Mouse (Mus musculus): ENCODE data around the gene Slc9a1. TPM values are rescaled to one million over a fixed set of nuclear protein-coding genes. Genes with fewer than 3 reads are reported as not detected.

The Slc9a1 gene
- polyA plus RNA-seq, 1 experiment from 2014 or later, result 25.2 TPM

GRCm38 (mm10) chr4:133346577-133346976, 22.9 kb upstream of the Slc9a1 start:
- ATAC-seq (no peak), DNase-seq (ENCODE audit: low read depth, low spot score) (no peak)
- CTCF ChIA-PET, result interaction anchor here (1.1 to 1.6 kb wide), 3 partner anchors 12 to 67 kb away, joined by 3 read pairs; no protein-coding TSS in a partner anchor
- H3K27me3 ChIP-seq, result no peaks in the 10 kb centered on the region
- no peak for TF ChIP-seq CTCF (IDR thresholded peaks at IDR 0.05)
- POLR2A ChIA-PET, result no interaction called here
- in situ Hi-C loops (cut with MboI; ENCODE audit: low pct_unique_long_range_greater_than_20kb), result loop anchor here (5.0 kb wide), 1 partner anchor 76 kb away; no protein-coding TSS in a partner anchor

DNA sequence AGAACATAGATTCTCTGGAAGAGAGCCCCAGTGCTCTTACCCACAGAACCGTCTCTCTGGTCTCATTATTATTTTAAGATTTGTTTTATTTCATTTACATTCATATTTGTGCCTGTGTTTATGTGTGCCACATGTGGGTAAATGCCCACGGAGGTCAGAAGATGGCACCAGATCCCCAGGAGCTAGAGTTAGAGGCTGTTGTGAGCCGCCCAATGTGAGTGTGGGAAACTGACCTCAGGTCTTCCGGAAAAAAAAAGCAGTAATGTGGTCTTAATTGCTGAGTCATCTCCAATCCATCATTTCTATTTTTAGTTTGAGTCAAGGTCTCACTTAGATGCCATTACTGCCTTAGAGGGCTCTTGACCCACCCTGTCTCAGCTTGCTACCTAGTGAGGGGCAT, 21.9 kb upstream of the Slc9a1 start:
- ChIA-PET POLR2A (no interaction called here), CTCF (interaction anchor here (0.7 to 1.6 kb wide), 4 partner anchors 11 to 104 kb away, joined by 3 read pairs; no protein-coding TSS in a partner anchor)
- no peak for DNase-seq (ENCODE audit: low read depth, low spot score)
- TF ChIP-seq CTCF (IDR thresholded peaks at IDR 0.05), result peak; percentile 65
- in situ Hi-C loops (cut with MboI; ENCODE audit: low pct_unique_long_range_greater_than_20kb), result loop anchor here (5.0 kb wide), 1 partner anchor 75 kb away; no protein-coding TSS in a partner anchor
- ATAC-seq, result no peak
- no peaks in the 10 kb centered on the region for H3K27me3 ChIP-seq

DNA sequence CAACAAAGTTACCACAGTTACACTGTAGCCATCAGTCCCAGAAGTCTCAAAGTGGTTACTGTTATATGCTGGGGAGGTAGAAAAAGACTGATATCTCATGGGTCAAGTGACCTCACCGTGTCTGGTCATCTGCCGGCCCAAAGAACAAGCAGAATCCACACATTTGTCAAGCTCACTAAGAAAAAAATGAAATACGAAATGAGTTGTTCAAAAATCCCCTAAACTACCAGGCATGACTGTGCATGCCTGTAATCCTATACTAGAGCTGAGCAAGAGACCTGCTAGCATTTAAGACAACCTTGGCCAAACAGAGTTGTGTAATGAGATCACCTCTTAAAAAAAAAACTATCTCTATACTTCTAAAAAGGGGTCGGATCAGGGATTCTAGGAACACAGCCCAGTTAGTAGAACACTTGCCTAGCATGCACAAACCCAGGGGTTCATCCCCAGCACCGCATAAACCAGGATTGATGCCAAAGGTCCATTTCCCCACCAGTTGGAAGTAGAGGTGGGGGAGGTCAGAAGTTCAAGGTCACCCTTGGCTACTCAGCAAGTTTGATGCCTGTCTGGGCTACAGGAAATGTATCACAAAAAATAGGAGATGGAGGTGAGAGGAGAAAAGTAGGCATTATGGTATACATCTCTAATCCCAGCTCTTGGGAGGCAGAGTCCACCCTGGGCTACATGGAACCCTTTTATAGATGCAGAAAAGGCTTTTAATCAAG, 21.3 kb upstream of the Slc9a1 start:
- DNase-seq (ENCODE audit: low read depth, low spot score) (no peak), ATAC-seq (no peak)
- POLR2A ChIA-PET, result no interaction called here
- in situ Hi-C loops (cut with MboI; ENCODE audit: low pct_unique_long_range_greater_than_20kb), result loop anchor here (5.0 kb wide), 1 partner anchor 74 kb away; no protein-coding TSS in a partner anchor
- TF ChIP-seq CTCF (IDR thresholded peaks at IDR 0.05), result no peak
- no peaks in the 10 kb centered on the region for H3K27me3 ChIP-seq
- CTCF ChIA-PET, result interaction anchor here (0.7 kb wide), 1 partner anchor 103 kb away, joined by 3 read pairs; no protein-coding TSS in a partner anchor

DNA sequence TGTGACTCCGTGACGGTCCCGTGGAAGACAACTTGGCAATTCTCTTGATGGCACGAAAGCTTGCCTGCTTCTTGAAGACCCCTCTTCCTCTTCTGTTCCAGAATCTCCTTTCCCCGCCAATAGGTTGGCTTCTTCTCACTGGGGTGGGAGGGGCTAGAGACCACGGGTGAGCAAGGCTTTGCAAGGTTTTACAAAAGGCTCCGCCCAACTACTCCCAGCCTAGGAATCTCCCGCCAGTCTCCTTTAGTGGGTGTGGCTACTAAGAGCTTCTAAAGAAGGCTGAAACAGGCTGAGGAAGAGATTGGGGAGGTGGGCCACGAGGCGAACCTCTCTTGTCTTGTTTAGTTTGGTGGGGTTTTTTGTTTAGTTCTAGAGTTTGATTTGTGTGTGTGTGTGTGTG, 16.7 kb upstream of the Slc9a1 start:
- no peak for DNase-seq (ENCODE audit: low read depth, low spot score)
- in situ Hi-C loops (cut with MboI; ENCODE audit: low pct_unique_long_range_greater_than_20kb), result no loop called here
- ChIA-PET CTCF (no interaction called here), POLR2A (no interaction called here)
- TF ChIP-seq CTCF (IDR thresholded peaks at IDR 0.05), result no peak
- H3K27me3 ChIP-seq, result no peaks in the 10 kb centered on the region
- no peak for ATAC-seq

DNA sequence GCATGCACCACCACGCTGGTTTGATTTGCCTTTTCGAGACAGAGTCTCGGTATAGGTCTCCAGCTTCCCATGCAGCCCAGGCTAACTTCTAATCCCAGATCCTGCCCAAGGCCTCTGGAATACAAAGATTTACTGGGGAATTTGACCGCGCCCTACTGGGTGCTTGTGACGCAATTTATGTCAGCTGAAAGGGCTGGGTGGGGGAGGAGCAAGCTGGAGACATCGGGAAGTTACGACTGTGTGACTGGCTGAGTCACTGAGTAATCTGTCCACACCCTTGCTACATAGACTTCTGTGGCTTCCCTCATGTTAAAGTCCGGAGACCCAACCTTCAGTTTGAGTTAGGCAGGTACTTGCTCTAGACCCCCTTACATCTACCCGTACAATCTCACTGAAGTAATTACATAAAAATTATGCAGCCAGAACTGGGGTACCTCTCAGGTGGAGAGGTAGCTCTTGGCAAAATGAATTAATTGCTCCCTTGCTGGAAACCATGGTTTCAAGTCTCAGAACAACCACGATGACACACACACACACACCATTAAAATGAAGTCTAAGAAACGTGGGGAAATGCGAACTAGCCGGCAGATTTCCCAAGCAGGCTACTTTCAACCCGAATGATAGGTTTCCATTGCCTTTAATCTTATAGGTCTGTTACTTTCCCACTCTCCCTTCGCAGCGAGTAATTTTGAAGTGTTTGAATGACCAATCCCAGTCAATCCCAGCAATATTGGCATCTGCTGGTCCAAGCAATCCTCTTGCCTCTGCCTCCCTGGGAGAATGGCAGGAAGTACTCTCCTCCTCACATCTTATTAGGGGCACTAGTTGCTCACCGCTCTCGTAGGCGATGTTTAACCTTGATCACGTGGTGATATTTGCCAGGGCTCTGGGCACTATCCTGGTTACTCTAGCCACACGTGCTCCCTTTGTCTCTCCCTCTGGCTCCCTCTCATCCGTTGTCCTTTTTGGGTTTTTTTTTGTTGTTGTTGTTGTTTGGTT, 15.8 kb upstream of the Slc9a1 start, which contains the start of gene Wdtc1:
Gene Wdtc1, minus strand, starts transcription at position 115 of the 999 bp plus-strand sequence.
- ChIA-PET POLR2A (interaction anchor here (0.5 kb wide), 1 partner anchor 33 kb away, joined by 3 read pairs; no protein-coding TSS in a partner anchor), CTCF (interaction anchor here (0.5 kb wide), 1 partner anchor 16 kb away, joined by 3 read pairs; the partner anchor contains the start of gene Slc9a1)
- in situ Hi-C loops (cut with MboI; ENCODE audit: low pct_unique_long_range_greater_than_20kb), result no loop called here
- DNase-seq (ENCODE audit: low read depth, low spot score), result no peak
- no peaks in the 10 kb centered on the region for H3K27me3 ChIP-seq
- no peak for ATAC-seq
- TF ChIP-seq CTCF (IDR thresholded peaks at IDR 0.05), result no peak

DNA sequence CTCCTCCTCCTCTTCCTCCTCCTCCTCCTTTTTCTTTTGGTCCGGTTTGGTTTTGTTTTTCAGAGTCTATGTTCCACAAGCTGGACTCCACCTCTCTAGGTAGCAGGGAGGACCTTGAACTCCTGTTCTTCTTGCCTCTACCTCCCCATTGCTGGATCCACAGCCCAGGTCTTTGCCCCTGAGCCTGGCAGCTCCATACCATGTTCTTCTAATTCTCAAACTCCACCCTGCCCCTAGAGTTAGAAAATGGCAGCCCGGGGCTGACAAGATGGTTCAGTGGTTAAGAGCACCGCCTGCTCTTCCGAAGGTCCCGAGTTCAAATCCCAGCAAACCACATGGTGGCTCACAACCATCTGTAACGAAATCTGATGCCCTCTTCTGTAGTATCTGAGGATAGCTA, 14.9 kb upstream of the Slc9a1 start:
- ChIA-PET CTCF (no interaction called here), POLR2A (interaction anchor here (0.6 kb wide), 1 partner anchor 45 kb away, joined by 3 read pairs; no protein-coding TSS in a partner anchor)
- DNase-seq (ENCODE audit: low read depth, low spot score) (no peak), ATAC-seq (no peak)
- in situ Hi-C loops (cut with MboI; ENCODE audit: low pct_unique_long_range_greater_than_20kb), result no loop called here
- no peak for TF ChIP-seq CTCF (IDR thresholded peaks at IDR 0.05)
- H3K27me3 ChIP-seq, result no peaks in the 10 kb centered on the region

DNA sequence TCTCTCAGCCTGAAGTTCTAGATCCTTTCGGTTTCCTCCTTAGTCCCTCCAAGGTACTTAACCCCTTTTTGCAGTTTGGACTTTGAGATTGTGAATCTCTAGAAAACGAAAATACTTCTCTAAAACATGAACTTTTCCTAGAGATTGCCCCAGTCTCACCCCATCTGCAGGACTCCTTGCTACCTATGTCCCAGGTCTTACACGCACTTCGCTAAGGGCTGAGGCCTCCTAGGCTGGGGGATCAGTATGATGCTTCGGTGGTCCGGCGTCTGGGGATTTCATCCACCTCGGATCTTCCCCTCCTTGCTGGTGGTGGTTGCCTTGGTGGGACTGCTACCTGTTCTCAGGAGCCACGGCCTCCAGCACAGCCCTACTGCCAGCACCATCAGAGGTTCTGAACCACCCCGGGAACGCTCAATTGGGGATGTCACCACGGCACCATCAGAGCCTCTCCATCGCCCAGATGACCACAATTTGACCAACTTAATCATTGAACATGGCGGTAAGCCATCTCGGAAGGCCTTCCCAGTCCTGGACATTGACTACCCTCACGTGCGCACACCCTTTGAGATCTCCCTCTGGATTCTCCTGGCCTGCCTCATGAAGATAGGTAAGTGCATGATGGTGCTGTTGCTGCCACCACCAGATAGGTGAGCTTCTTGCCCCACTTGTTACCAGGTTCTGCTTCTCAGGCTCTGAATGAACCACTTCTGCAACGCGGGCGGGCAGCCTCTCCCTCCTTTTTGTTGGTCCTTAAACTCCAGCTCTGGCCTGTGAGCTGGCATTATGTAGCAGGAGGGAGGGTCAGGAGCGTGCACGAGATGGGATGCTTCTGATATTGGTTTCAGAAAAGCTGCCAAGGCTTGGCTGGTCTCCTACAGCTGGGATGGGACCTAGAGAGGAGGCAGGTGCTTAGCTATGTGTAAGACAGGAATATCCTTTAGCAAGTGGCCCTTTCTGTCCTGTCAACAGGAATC, 1.1 kb downstream of the Slc9a1 start:
- in situ Hi-C loops (cut with MboI; ENCODE audit: low pct_unique_long_range_greater_than_20kb), result no loop called here
- no peaks in the 10 kb centered on the region for H3K27me3 ChIP-seq
- ATAC-seq, result no peak
- POLR2A ChIA-PET, result interaction anchor here (0.8 to 1.1 kb wide), 2 partner anchors 8 to 53 kb away, joined by 3 to 7 read pairs; no protein-coding TSS in a partner anchor
- DNase-seq (ENCODE audit: low read depth, low spot score), result no peak
- no peak for TF ChIP-seq CTCF (IDR thresholded peaks at IDR 0.05)
- CTCF ChIA-PET, result interaction anchor here (0.6 to 2.1 kb wide), 5 partner anchors 11 to 27 kb away, joined by 3 to 8 read pairs (median 4); no protein-coding TSS in a partner anchor

DNA sequence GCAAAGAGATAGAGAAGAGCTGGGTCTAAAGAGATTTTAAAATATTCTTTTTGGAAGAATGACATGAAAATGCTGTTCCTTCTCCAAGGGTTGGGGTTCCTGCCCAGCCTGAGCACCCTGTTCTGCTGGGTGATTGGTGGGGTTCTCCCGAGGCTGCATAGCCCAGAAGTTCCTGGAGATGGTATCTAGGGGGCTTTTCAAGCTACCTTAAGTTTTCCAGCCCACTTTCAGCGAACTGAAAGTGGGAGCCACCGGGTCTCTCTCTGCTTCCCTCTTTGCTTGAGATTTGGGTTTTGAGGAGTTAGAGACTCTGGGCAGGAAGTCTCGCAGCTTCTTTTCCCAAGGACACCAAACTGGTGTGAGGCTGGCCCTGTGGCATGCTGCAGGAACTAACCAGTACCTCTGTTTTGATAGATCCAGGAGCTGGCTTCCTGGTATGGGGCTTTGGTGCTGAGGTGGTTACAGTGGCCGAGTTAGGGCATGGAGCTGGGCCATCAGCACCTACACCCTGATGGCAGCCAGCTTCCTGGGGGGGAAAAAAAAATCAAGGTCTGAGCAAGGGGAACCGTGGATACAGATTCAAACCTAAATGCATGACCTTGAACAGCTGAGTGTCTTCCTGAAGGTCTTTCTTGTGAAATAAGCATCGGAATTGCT, 2.2 kb downstream of the Slc9a1 start:
- in situ Hi-C loops (cut with MboI; ENCODE audit: low pct_unique_long_range_greater_than_20kb), result no loop called here
- no peak for DNase-seq (ENCODE audit: low read depth, low spot score)
- TF ChIP-seq CTCF (IDR thresholded peaks at IDR 0.05), result no peak
- ATAC-seq, result no peak
- H3K27me3 ChIP-seq, result no peaks in the 10 kb centered on the region
- ChIA-PET POLR2A (interaction anchor here (1.1 kb wide), 1 partner anchor 52 kb away, joined by 3 read pairs; no protein-coding TSS in a partner anchor), CTCF (interaction anchor here (1.1 to 1.4 kb wide), 3 partner anchors 19 to 51 kb away, joined by 3 to 4 read pairs (median 3); no protein-coding TSS in a partner anchor)

DNA sequence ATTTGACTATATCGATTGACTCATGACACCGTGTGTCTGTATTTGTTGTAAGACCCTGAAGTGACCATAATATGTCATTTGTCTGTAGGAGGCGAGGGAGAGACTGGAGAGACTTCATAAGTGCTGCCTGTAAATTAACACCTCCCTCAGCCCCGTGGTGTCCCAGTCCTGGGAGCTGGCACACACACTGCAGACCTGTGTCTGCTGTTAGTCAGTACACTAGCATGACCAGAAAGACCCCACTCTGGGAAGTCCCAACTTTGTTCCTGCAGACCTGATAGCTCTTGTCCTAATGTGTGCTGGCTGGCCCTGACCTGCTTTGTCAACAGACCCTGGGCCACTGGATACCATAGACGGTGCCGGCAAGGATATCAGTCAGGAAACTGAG, 2.8 kb downstream of the Slc9a1 start:
- POLR2A ChIA-PET, result no interaction called here
- in situ Hi-C loops (cut with MboI; ENCODE audit: low pct_unique_long_range_greater_than_20kb), result no loop called here
- DNase-seq (ENCODE audit: low read depth, low spot score) (no peak), ATAC-seq (no peak)
- no peak for TF ChIP-seq CTCF (IDR thresholded peaks at IDR 0.05)
- H3K27me3 ChIP-seq, result no peaks in the 10 kb centered on the region
- CTCF ChIA-PET, result interaction anchor here (1.1 to 1.4 kb wide), 2 partner anchors 18 to 51 kb away, joined by 3 read pairs; no protein-coding TSS in a partner anchor
